Mouse (Mus musculus): ENCODE measurements around the gene Chil4. TPM values are rescaled to one million over a fixed set of nuclear protein-coding genes. Genes with fewer than 3 reads are reported as not detected.
"Not testable (repeated sequence)": the region's sequence is repeated elsewhere in the genome, so short reads cannot be mapped to it uniquely, and the experiment has no call there.

The Chil4 gene
- total and polyA plus RNA-seq, 3 experiments = 0.11 TPM; not detected in 2

- TF ChIP-seq CTCF (IDR thresholded peaks at IDR 0.05; ENCODE audit: low read depth, low read length) = no peak
- TF ChIP-seq TAL1 (conservative IDR thresholded peaks at IDR 0.05; ENCODE audit: low read depth, low read length) = no peak
- TF ChIP-seq GATA2 (IDR thresholded peaks at IDR 0.05; ENCODE audit: borderline replicate concordance, low read depth, low read length) = no peak
- no peak for TF ChIP-seq GATA1 (IDR thresholded peaks at IDR 0.05; ENCODE audit: borderline replicate concordance, low read length)
- Histone ChIP-seq H3K27me3 (ENCODE audit: insufficient read depth, low read length) (no peaks in the 10 kb centered on the region), H3K4me3 (ENCODE audit: low read depth, low read length) (no peak overlapping the region), H3K9me3 (replicated peaks) (no peaks in the 10 kb centered on the region), H3K4me1 (ENCODE audit: insufficient read depth, low read depth, low read length) (no peaks in the 10 kb centered on the region), H3K36me3 (replicated peaks) (no peaks in the 10 kb centered on the region)
- no peak for DNase-seq (ENCODE audit: low spot score)
- ATAC-seq (ENCODE audit: extremely low read depth, insufficient number of reproducible peaks, low FRiP score, poor library complexity, severe bottlenecking) = no peak
Observed at GRCm38 (mm10) chr3:106195486-106195885, 23.8 kb downstream of the Chil4 start.

DNA sequence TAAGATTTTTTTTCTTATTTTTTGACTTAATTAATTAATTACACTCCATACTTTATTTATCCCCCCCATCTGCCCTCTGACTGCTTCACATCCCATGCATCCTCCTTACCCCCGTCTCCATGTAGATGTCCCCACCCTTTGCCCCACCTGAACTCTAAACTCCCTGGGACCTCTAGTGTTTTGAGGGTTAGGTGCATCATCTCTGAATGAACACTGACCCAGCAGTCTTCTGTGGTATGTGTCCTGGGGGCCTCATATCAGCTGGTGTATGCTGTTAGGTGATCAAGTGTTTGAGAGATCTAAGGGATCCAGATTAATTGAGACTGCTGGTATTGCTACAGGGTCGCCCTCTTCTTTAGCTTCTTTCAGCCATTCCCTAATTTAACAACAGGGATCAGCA is 31.3 kb downstream of the Chil4 start:
- no peak for DNase-seq (ENCODE audit: low spot score)
- no peaks in the 10 kb centered on the region for H3K9me3 ChIP-seq (replicated peaks)
- ATAC-seq (ENCODE audit: extremely low read depth, insufficient number of reproducible peaks, low FRiP score, poor library complexity, severe bottlenecking) = no peak
- no peaks in the 10 kb centered on the region for H3K36me3 ChIP-seq (replicated peaks)
- no peaks in the 10 kb centered on the region for H3K4me1 ChIP-seq (ENCODE audit: insufficient read depth, low read depth, low read length)
- TF ChIP-seq CTCF (IDR thresholded peaks at IDR 0.05; ENCODE audit: low read depth, low read length) (no peak), GATA2 (IDR thresholded peaks at IDR 0.05; ENCODE audit: borderline replicate concordance, low read depth, low read length) (no peak), GATA1 (IDR thresholded peaks at IDR 0.05; ENCODE audit: borderline replicate concordance, low read length) (no peak), TAL1 (conservative IDR thresholded peaks at IDR 0.05; ENCODE audit: low read depth, low read length) (no peak), POLR2AphosphoS5 (IDR thresholded peaks at IDR 0.05; ENCODE audit: insufficient replicate concordance, low read depth, low read length) (no peak)
- H3K4me3 ChIP-seq (ENCODE audit: low read depth, low read length) = no peak overlapping the region
- no peaks in the 10 kb centered on the region for H3K27me3 ChIP-seq (ENCODE audit: insufficient read depth, low read length)

GRCm38 (mm10) chr3:106177509-106178189 is 41.7 kb downstream of the Chil4 start:
- ATAC-seq (ENCODE audit: extremely low read depth, insufficient number of reproducible peaks, low FRiP score, poor library complexity, severe bottlenecking) = no peak
- Histone ChIP-seq H3K4me1 (ENCODE audit: insufficient read depth, low read depth, low read length) (no peaks in the 10 kb centered on the region), H3K36me3 (replicated peaks) (no peaks in the 10 kb centered on the region), H3K27me3 (ENCODE audit: insufficient read depth, low read length) (no peaks in the 10 kb centered on the region), H3K9me3 (replicated peaks) (no peaks in the 10 kb centered on the region), H3K4me3 (ENCODE audit: low read depth, low read length) (no peak overlapping the region)
- no peak for DNase-seq (ENCODE audit: low spot score)
- TF ChIP-seq TAL1 (conservative IDR thresholded peaks at IDR 0.05; ENCODE audit: low read depth, low read length) (no peak), CTCF (IDR thresholded peaks at IDR 0.05; ENCODE audit: low read depth, low read length) (no peak), GATA2 (IDR thresholded peaks at IDR 0.05; ENCODE audit: borderline replicate concordance, low read depth, low read length) (no peak), GATA1 (IDR thresholded peaks at IDR 0.05; ENCODE audit: borderline replicate concordance, low read length) (no peak), POLR2AphosphoS5 (IDR thresholded peaks at IDR 0.05; ENCODE audit: insufficient replicate concordance, low read depth, low read length) (no peak)

DNA sequence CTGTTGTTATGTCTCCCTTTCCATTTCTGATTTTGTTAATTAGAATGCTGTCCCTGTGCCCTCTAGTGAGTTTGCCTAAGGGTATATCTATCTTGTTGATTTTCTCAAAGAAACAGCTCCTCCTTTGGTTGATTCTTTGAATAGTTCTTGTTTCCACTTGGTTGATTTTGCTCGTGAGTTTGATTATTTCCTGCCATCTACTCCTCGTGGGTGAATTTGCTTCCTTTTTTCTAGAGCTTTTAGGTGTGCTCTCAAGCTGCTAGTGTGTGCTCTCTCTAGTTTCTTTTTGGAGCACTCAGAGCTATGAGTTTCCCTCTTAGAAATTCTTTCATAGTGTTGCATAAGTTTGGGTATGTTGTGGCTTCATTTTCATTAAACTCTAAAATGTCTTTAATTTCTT is 44.3 kb downstream of the Chil4 start:
- H3K9me3 ChIP-seq (replicated peaks); ATAC-seq (ENCODE audit: extremely low read depth, insufficient number of reproducible peaks, low FRiP score, poor library complexity, severe bottlenecking); H3K36me3 ChIP-seq (replicated peaks); H3K4me3 ChIP-seq (ENCODE audit: low read depth, low read length); DNase-seq (ENCODE audit: low spot score); H3K27me3 ChIP-seq (ENCODE audit: insufficient read depth, low read length); H3K4me1 ChIP-seq (ENCODE audit: insufficient read depth, low read depth, low read length): not testable (repeated sequence)

- not testable (repeated sequence) for H3K27me3 ChIP-seq (ENCODE audit: insufficient read depth, low read length); ATAC-seq (ENCODE audit: extremely low read depth, insufficient number of reproducible peaks, low FRiP score, poor library complexity, severe bottlenecking); H3K4me3 ChIP-seq (ENCODE audit: low read depth, low read length); DNase-seq (ENCODE audit: low spot score); H3K4me1 ChIP-seq (ENCODE audit: insufficient read depth, low read depth, low read length); H3K36me3 ChIP-seq (replicated peaks); H3K9me3 ChIP-seq (replicated peaks)
Observed at GRCm38 (mm10) chr3:106172506-106172905, 46.8 kb downstream of the Chil4 start.

DNA sequence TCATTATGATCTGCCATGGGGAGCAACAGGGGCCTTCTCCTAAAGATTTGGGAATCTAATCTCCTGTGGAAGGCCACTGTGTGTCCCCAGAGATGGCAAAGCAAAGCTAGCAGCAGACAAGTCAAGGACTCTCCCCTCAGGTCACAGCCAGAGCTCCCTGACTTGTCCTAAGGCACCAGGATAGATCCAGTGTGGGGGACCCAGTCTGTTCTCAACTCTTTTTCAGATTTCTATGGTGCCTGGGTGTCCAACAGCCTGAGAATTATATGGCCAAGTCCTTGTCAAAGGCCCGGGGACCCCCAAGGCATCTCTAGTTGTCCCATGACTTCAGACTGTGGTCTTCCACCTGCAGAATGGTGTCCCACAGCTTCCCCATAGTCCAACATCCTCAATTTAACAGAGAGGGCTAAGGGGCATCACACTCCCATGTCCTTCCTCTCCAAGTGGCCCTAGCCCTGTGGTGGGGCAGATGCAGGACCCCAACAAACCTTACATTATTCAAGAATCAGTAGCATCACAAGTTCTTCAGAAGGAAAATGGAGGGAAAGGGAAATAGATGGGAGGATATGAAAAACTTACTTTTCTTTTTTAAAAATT is 48.1 kb downstream of the Chil4 start:
- H3K36me3 ChIP-seq (replicated peaks) = no peaks in the 10 kb centered on the region
- ATAC-seq (ENCODE audit: extremely low read depth, insufficient number of reproducible peaks, low FRiP score, poor library complexity, severe bottlenecking) = no peak
- H3K4me1 ChIP-seq (ENCODE audit: insufficient read depth, low read depth, low read length) = no peaks in the 10 kb centered on the region
- no peak overlapping the region for H3K4me3 ChIP-seq (ENCODE audit: low read depth, low read length)
- TF ChIP-seq GATA2 (IDR thresholded peaks at IDR 0.05; ENCODE audit: borderline replicate concordance, low read depth, low read length) = no peak
- no peak for TF ChIP-seq POLR2AphosphoS5 (IDR thresholded peaks at IDR 0.05; ENCODE audit: insufficient replicate concordance, low read depth, low read length)
- TF ChIP-seq TAL1 (conservative IDR thresholded peaks at IDR 0.05; ENCODE audit: low read depth, low read length) = no peak
- H3K27me3 ChIP-seq (ENCODE audit: insufficient read depth, low read length) = no peaks in the 10 kb centered on the region
- DNase-seq (ENCODE audit: low spot score) = no peak
- no peaks in the 10 kb centered on the region for H3K9me3 ChIP-seq (replicated peaks)

- no peaks in the 10 kb centered on the region for H3K27me3 ChIP-seq (ENCODE audit: insufficient read depth, low read length)
- TF ChIP-seq GATA1 (IDR thresholded peaks at IDR 0.05; ENCODE audit: borderline replicate concordance, low read length) (no peak), CTCF (IDR thresholded peaks at IDR 0.05; ENCODE audit: low read depth, low read length) (no peak), TAL1 (conservative IDR thresholded peaks at IDR 0.05; ENCODE audit: low read depth, low read length) (no peak), GATA2 (IDR thresholded peaks at IDR 0.05; ENCODE audit: borderline replicate concordance, low read depth, low read length) (no peak), POLR2AphosphoS5 (IDR thresholded peaks at IDR 0.05; ENCODE audit: insufficient replicate concordance, low read depth, low read length) (no peak)
- no peak for DNase-seq (ENCODE audit: low spot score)
- no peaks in the 10 kb centered on the region for H3K9me3 ChIP-seq (replicated peaks)
- H3K4me3 ChIP-seq (ENCODE audit: low read depth, low read length) = no peak overlapping the region
- ATAC-seq (ENCODE audit: extremely low read depth, insufficient number of reproducible peaks, low FRiP score, poor library complexity, severe bottlenecking) = no peak
- no peaks in the 10 kb centered on the region for H3K4me1 ChIP-seq (ENCODE audit: insufficient read depth, low read depth, low read length)
- H3K36me3 ChIP-seq (replicated peaks) = no peaks in the 10 kb centered on the region
Observed at GRCm38 (mm10) chr3:106170522-106171053, 48.7 kb downstream of the Chil4 start.
